Mouse (Mus musculus): ENCODE results near the gene Pgpep1. TPM values are rescaled to one million over a fixed set of nuclear protein-coding genes. Genes with fewer than 3 reads are reported as not detected.

Pgpep1 gene
- total RNA-seq, 1 experiment = 21.4 TPM

GRCm38 (mm10) chr8:70644065-70644464 is 16.1 kb downstream of the Pgpep1 start:
- Histone ChIP-seq H3K9ac (ENCODE audit: insufficient read depth, low read depth, low read length, poor library complexity, severe bottlenecking) (no peak overlapping the region), H3K4me3 (ENCODE audit: insufficient read depth in 1 of 2, low read depth in 1 of 2, low read length in 2 of 2, poor library complexity in 1 of 2, severe bottlenecking in 1 of 2) (no peak overlapping the region), H3K4me1 (ENCODE audit: control insufficient read depth in 2 of 2, insufficient read depth in 2 of 2, low read length in 2 of 2, poor library complexity in 1 of 2) (peaks cover 17 to 41% of the 10 kb centered on the region in 2 experiments), H3K9me3 (ENCODE audit: control insufficient read depth, insufficient read depth, low read depth, low read length) (no peaks in the 10 kb centered on the region), H3K27ac (ENCODE audit: insufficient read depth, low read depth, low read length, poor library complexity, severe bottlenecking) (no peak overlapping the region), H3K36me3 (ENCODE audit: control insufficient read depth, insufficient read depth, low read length, poor library complexity, severe bottlenecking) (no peaks in the 10 kb centered on the region)
- peak; percentile 86 for TF ChIP-seq ZNF384 (IDR thresholded peaks at IDR 0.05; ENCODE audit: low read depth, low read length)
- TF ChIP-seq CHD2 (IDR thresholded peaks at IDR 0.05; ENCODE audit: low read depth, low read length) = no peak
- in situ Hi-C loops (cut with MboI; ENCODE audit: low sequenced_read_pairs in 2 of 2, unreplicated experiment in 2 of 2) = no loop called here
- DNase-seq (ENCODE audit: low read depth, low spot score) = peak; percentile 84

DNA sequence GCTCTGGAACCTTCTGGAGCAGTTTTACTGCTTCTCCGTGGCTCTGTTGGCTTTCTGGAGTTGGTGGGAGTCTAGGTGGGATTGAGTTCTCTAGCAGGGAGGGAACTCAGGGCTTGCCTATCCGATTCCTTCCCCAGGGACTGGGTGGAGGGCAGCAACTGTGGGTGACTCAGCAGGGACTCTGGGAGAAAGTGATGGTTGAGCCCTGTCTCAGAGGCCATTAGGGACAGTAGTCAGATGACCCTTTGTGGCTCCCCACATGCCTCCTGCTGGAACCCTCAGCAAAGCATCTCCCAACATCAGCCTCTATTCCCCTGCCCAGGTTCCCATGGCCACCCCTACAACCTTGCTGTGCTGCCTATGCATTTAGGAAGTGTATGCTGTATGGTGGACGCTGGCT is 17.2 kb downstream of the Pgpep1 start:
- in situ Hi-C loops (cut with MboI; ENCODE audit: low sequenced_read_pairs in 2 of 2, unreplicated experiment in 2 of 2) = no loop called here
- peaks cover 20 to 39% of the 10 kb centered on the region in 2 experiments for H3K4me1 ChIP-seq (ENCODE audit: control insufficient read depth in 2 of 2, insufficient read depth in 2 of 2, low read length in 2 of 2, poor library complexity in 1 of 2)
- no peak for DNase-seq (ENCODE audit: low read depth, low spot score)

GRCm38 (mm10) chr8:70638752-70639151 is 21.4 kb downstream of the Pgpep1 start:
- no peak for TF ChIP-seq CHD2 (IDR thresholded peaks at IDR 0.05; ENCODE audit: low read depth, low read length)
- TF ChIP-seq HCFC1 (IDR thresholded peaks at IDR 0.05; ENCODE audit: borderline replicate concordance, insufficient read depth, low read length) = no peak
- no peak for TF ChIP-seq ZC3H11A (IDR thresholded peaks at IDR 0.05; ENCODE audit: borderline replicate concordance, low read depth, low read length)
- TF ChIP-seq ZNF384 (IDR thresholded peaks at IDR 0.05; ENCODE audit: low read depth, low read length) = no peak
- TF ChIP-seq MAFK (IDR thresholded peaks at IDR 0.05; ENCODE audit: insufficient read depth, low read depth, low read length) = no peak
- Histone ChIP-seq H3K4me1 (ENCODE audit: control insufficient read depth in 2 of 2, insufficient read depth in 2 of 2, low read length in 2 of 2, poor library complexity in 1 of 2) (peaks cover 13 to 23% of the 10 kb centered on the region in 2 experiments), H3K4me3 (ENCODE audit: insufficient read depth in 1 of 2, low read depth in 1 of 2, low read length in 2 of 2, poor library complexity in 1 of 2, severe bottlenecking in 1 of 2) (no peak overlapping the region), H3K36me3 (ENCODE audit: control insufficient read depth, insufficient read depth, low read length, poor library complexity, severe bottlenecking) (no peaks in the 10 kb centered on the region), H3K9ac (ENCODE audit: insufficient read depth, low read depth, low read length, poor library complexity, severe bottlenecking) (no peak overlapping the region), H3K9me3 (ENCODE audit: control insufficient read depth, insufficient read depth, low read depth, low read length) (no peaks in the 10 kb centered on the region), H3K27ac (ENCODE audit: insufficient read depth, low read depth, low read length, poor library complexity, severe bottlenecking) (no peak overlapping the region)
- in situ Hi-C loops (cut with MboI; ENCODE audit: low sequenced_read_pairs in 2 of 2, unreplicated experiment in 2 of 2) = no loop called here
- no peak for DNase-seq (ENCODE audit: low read depth, low spot score)

More for the DNA sequence above, 17.2 kb downstream of the Pgpep1 start:
- H3K9me3 ChIP-seq (ENCODE audit: control insufficient read depth, insufficient read depth, low read depth, low read length) = no peaks in the 10 kb centered on the region
- TF ChIP-seq CHD2 (IDR thresholded peaks at IDR 0.05; ENCODE audit: low read depth, low read length) (no peak), HCFC1 (IDR thresholded peaks at IDR 0.05; ENCODE audit: borderline replicate concordance, insufficient read depth, low read length) (no peak), ZNF384 (IDR thresholded peaks at IDR 0.05; ENCODE audit: low read depth, low read length) (no peak), ZC3H11A (IDR thresholded peaks at IDR 0.05; ENCODE audit: borderline replicate concordance, low read depth, low read length) (no peak), MAFK (IDR thresholded peaks at IDR 0.05; ENCODE audit: insufficient read depth, low read depth, low read length) (no peak)
- H3K36me3 ChIP-seq (ENCODE audit: control insufficient read depth, insufficient read depth, low read length, poor library complexity, severe bottlenecking) = no peaks in the 10 kb centered on the region
- H3K9ac ChIP-seq (ENCODE audit: insufficient read depth, low read depth, low read length, poor library complexity, severe bottlenecking) = no peak overlapping the region
- no peak overlapping the region for H3K4me3 ChIP-seq (ENCODE audit: insufficient read depth in 1 of 2, low read depth in 1 of 2, low read length in 2 of 2, poor library complexity in 1 of 2, severe bottlenecking in 1 of 2)
- no peak overlapping the region for H3K27ac ChIP-seq (ENCODE audit: insufficient read depth, low read depth, low read length, poor library complexity, severe bottlenecking)

DNA sequence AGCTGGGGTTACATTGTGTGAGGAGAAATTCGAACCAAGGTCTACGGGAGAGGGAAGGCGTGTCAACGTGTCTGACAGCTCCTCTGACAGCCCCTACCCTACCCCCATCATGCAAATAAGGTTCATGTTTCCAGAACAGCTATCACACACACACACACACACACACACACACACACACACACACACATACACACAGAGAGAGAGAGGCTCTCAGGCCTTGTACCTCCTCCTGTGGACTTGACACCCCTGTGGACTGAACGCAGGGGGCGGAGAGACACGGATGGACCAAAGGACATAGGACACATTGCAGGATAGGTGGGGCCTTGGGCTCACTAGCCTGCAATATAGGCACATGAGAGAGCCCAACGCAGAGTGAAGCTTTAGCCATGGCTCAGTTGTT is 23.4 kb downstream of the Pgpep1 start:
- DNase-seq (ENCODE audit: low read depth, low spot score) = no peak
- H3K9ac ChIP-seq (ENCODE audit: insufficient read depth, low read depth, low read length, poor library complexity, severe bottlenecking) = no peak overlapping the region
- in situ Hi-C loops (cut with MboI; ENCODE audit: low sequenced_read_pairs in 2 of 2, unreplicated experiment in 2 of 2) = no loop called here
- TF ChIP-seq ZNF384 (IDR thresholded peaks at IDR 0.05; ENCODE audit: low read depth, low read length) (no peak), MAFK (IDR thresholded peaks at IDR 0.05; ENCODE audit: insufficient read depth, low read depth, low read length) (no peak), ZC3H11A (IDR thresholded peaks at IDR 0.05; ENCODE audit: borderline replicate concordance, low read depth, low read length) (no peak), CHD2 (IDR thresholded peaks at IDR 0.05; ENCODE audit: low read depth, low read length) (no peak), HCFC1 (IDR thresholded peaks at IDR 0.05; ENCODE audit: borderline replicate concordance, insufficient read depth, low read length) (no peak)
- H3K4me1 ChIP-seq (ENCODE audit: control insufficient read depth in 2 of 2, insufficient read depth in 2 of 2, low read length in 2 of 2, poor library complexity in 1 of 2) = peaks cover 13 to 25% of the 10 kb centered on the region in 2 experiments
- no peak overlapping the region for H3K27ac ChIP-seq (ENCODE audit: insufficient read depth, low read depth, low read length, poor library complexity, severe bottlenecking)
- H3K4me3 ChIP-seq (ENCODE audit: insufficient read depth in 1 of 2, low read depth in 1 of 2, low read length in 2 of 2, poor library complexity in 1 of 2, severe bottlenecking in 1 of 2) = no peak overlapping the region
- no peaks in the 10 kb centered on the region for H3K36me3 ChIP-seq (ENCODE audit: control insufficient read depth, insufficient read depth, low read length, poor library complexity, severe bottlenecking)
- no peaks in the 10 kb centered on the region for H3K9me3 ChIP-seq (ENCODE audit: control insufficient read depth, insufficient read depth, low read depth, low read length)

- TF ChIP-seq MAFK (IDR thresholded peaks at IDR 0.05; ENCODE audit: insufficient read depth, low read depth, low read length) (no peak), ZNF384 (IDR thresholded peaks at IDR 0.05; ENCODE audit: low read depth, low read length) (no peak), HCFC1 (IDR thresholded peaks at IDR 0.05; ENCODE audit: borderline replicate concordance, insufficient read depth, low read length) (no peak), ZC3H11A (IDR thresholded peaks at IDR 0.05; ENCODE audit: borderline replicate concordance, low read depth, low read length) (no peak), CHD2 (IDR thresholded peaks at IDR 0.05; ENCODE audit: low read depth, low read length) (no peak)
- Histone ChIP-seq H3K9ac (ENCODE audit: insufficient read depth, low read depth, low read length, poor library complexity, severe bottlenecking) (no peak overlapping the region), H3K36me3 (ENCODE audit: control insufficient read depth, insufficient read depth, low read length, poor library complexity, severe bottlenecking) (no peaks in the 10 kb centered on the region), H3K9me3 (ENCODE audit: control insufficient read depth, insufficient read depth, low read depth, low read length) (no peaks in the 10 kb centered on the region), H3K4me3 (ENCODE audit: insufficient read depth in 1 of 2, low read depth in 1 of 2, low read length in 2 of 2, poor library complexity in 1 of 2, severe bottlenecking in 1 of 2) (no peak overlapping the region), H3K4me1 (ENCODE audit: control insufficient read depth in 2 of 2, insufficient read depth in 2 of 2, low read length in 2 of 2, poor library complexity in 1 of 2) (peaks cover 13 to 27% of the 10 kb centered on the region in 2 experiments), H3K27ac (ENCODE audit: insufficient read depth, low read depth, low read length, poor library complexity, severe bottlenecking) (no peak overlapping the region; the same call in 1 of the 2 replicates)
- no peak for DNase-seq (ENCODE audit: low read depth, low spot score)
- in situ Hi-C loops (cut with MboI; ENCODE audit: low sequenced_read_pairs in 2 of 2, unreplicated experiment in 2 of 2) = no loop called here
Observed at GRCm38 (mm10) chr8:70635527-70635926, 24.7 kb downstream of the Pgpep1 start.

Data from ES-E14 (cell line).